Mouse (Mus musculus) brain, embryonic 14.5 days (tissue): ENCODE measurements around the gene Zfp385b. TPM values are rescaled to one million over a fixed set of nuclear protein-coding genes. Genes with fewer than 3 reads are reported as not detected.

ENCODE experiments used
- DNase-seq: peaks from one replicate; pipeline ENCODE4 v3.0.0-alpha.2; 2011; ENCODE audit warnings: low read depth
- CTCF ChIP-seq: fragments of 200-500 bp; IDR thresholded peaks from 2 replicates; pipeline ENCODE4 v1.5.1; 2012; ENCODE audit warnings: inconsistent platforms, mild to moderate bottlenecking, moderate library complexity, borderline replicate concordance; ENCODE audit not compliant: insufficient read depth, insufficient read length; ENCODE audit errors: extremely low read depth
- POLR2A ChIP-seq: fragments of 200-500 bp; IDR thresholded peaks from 2 replicates; pipeline ENCODE4 v1.6.1; 2012; ENCODE audit warnings: mild to moderate bottlenecking, inconsistent platforms, borderline replicate concordance; ENCODE audit not compliant: poor library complexity, insufficient read depth, insufficient read length, severe bottlenecking; ENCODE audit errors: extremely low read depth
- polyA plus RNA-seq: library from polyadenylated mRNA; depleted of rRNA; stranded (reverse); fragments of >200 nt; gene quantifications from 2 replicates; pipeline ENCODE4 v1.2.3, GENCODE M21; 2012; rRNA removed

Gene Zfp385b
- 9.6 and 13.8 TPM in 2 replicates for polyA plus RNA-seq

- TF ChIP-seq POLR2A: no peak
- no peak for TF ChIP-seq CTCF
- no peak for DNase-seq
These were observed at the start of gene Zfp385b for GRCm38 (mm10) chr2:77819539-77819938. Gene Zfp385b (minus strand): TSS chr2:77819639.

DNA sequence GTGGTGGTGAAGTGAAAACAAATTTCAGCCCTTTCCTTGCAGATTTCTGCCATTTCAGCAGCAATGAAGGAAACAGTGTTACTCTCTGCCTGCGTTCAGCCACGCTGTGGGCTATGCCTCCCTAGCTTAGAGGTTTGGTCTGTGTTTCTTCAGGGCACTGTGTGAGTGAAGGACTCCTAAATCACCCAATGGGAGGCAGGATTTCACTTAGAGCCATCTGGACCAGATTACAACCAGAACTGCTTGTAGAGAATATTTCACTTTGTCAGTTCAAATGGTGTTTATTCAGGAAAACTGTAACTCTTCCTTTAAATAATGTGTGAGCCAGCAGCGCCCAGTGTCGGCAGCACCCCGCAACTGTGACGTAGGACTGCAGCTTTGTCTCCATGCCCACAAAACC lies 44.5 kb upstream of the Zfp385b start:
- TF ChIP-seq CTCF: no peak
- TF ChIP-seq POLR2A: no peak
- DNase-seq: peak; percentile 4

DNA sequence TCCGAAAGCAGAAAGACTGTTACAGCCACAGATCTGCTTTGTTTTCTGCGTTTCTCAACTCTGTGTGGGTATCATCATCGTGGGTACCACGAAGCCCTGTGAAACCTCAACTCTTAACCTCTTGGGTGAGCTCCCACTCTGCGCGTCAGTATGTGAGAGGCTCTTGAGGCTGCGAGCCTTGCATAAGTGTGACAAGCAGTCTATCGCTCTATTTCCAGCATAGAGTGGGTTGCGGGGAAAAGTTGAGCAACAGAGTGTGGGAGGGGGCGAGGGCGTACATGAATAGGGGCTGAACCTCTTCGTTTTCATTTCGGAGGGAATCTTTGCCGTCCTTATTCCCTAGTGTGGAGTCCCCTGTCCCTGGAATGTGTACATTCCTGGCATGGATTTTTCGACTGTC lies 44.1 kb upstream of the Zfp385b start:
- TF ChIP-seq POLR2A (no peak), CTCF (no peak)

GRCm38 (mm10) chr2:77841464-77841863 lies 22.0 kb upstream of the Zfp385b start:
- DNase-seq: no peak
- no peak for TF ChIP-seq POLR2A
- TF ChIP-seq CTCF: no peak

More for the DNA sequence above, 44.1 kb upstream of the Zfp385b start:
- no peak for DNase-seq

DNA sequence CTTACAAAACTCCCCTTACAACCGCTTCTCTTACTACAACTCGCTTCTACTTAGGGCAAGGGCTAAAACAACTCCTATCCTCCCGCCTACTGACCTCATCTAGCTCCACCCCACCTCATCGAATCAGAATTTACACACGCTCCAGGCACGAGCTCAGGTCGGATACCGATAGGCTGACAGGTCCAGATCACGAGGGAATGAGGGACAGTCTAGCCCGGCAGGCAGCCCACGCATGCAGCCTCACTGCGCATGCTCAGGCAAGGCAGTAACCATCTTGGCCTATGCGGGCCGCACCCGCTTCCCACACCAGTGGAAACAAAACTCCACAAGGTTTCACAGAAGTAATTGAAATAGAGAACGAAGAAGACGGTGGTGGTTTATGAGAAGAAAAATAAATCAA lies 20.1 kb upstream of the Zfp385b start:
- DNase-seq: no peak
- TF ChIP-seq POLR2A: no peak
- no peak for TF ChIP-seq CTCF

DNA sequence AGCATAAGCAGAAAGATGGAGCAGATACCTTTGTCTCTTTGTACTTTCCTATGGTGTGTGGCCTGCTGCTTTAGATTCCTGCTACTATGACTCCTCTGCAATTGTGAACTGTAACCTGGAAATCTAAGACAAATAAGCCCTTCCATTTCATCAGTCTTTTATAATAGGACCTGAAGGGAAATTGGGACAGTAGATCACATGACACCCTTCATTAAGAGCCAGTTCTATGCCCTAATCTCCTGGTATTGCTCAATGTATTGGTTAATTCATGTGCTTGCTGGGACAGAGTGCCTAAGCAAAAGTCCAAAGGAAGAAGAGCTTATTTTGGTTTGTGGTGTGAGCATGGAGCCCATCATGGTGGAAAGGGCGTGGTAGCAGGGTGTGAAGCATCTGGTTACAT lies 19.2 kb upstream of the Zfp385b start:
- no peak for TF ChIP-seq CTCF
- no peak for TF ChIP-seq POLR2A
- DNase-seq: no peak

DNA sequence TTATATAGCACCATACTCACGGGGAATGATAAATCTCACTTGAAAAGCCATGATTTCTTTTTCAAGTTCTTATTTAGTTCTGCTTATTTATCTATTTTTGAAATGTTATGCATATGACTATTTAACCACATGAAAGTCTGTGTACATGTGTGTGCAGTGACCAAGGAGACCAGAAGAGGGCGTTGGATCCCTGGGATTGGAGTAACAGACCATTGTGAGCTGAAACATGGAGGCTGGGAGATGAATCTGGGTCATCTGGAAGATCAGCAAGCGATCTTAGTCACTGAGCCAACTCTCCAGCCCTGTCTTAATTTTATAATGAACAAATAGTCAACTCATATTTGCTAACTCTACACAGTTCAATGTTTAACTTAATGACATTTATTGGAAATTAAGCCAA lies 16.3 kb upstream of the Zfp385b start:
- DNase-seq: no peak
- TF ChIP-seq CTCF (no peak), POLR2A (no peak)

GRCm38 (mm10) chr2:77826133-77826828 lies 6.8 kb upstream of the Zfp385b start:
- TF ChIP-seq POLR2A (no peak), CTCF (no peak)
- no peak for DNase-seq

DNA sequence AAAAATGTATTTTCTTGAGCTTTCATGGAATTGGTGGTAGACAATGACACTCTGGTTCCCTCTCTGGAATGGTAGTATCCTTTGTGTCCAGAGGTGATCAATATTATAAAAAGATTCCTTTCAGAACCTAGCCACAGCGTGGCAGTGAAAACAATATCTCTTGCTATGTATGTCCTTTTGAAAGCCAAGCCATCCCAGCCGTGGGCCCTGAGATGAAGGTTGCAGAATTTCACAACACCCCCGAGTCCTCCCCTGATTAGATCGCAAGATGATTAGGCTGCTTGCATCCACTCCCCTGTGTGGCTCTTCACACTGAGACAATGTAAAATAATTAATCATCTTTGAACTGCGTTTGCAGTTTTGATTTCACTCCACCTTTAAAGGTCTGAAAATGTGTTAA lies 3.6 kb upstream of the Zfp385b start:
- no peak for DNase-seq
- TF ChIP-seq CTCF (no peak), POLR2A (no peak)

GRCm38 (mm10) chr2:77817357-77817894 lies 2.0 kb downstream of the Zfp385b start:
- DNase-seq: peak; percentile 30
- TF ChIP-seq CTCF: no peak
- TF ChIP-seq POLR2A: no peak

- TF ChIP-seq POLR2A (no peak), CTCF (no peak)
These were observed 2.8 kb downstream of the Zfp385b start for GRCm38 (mm10) chr2:77816413-77817314.

DNA sequence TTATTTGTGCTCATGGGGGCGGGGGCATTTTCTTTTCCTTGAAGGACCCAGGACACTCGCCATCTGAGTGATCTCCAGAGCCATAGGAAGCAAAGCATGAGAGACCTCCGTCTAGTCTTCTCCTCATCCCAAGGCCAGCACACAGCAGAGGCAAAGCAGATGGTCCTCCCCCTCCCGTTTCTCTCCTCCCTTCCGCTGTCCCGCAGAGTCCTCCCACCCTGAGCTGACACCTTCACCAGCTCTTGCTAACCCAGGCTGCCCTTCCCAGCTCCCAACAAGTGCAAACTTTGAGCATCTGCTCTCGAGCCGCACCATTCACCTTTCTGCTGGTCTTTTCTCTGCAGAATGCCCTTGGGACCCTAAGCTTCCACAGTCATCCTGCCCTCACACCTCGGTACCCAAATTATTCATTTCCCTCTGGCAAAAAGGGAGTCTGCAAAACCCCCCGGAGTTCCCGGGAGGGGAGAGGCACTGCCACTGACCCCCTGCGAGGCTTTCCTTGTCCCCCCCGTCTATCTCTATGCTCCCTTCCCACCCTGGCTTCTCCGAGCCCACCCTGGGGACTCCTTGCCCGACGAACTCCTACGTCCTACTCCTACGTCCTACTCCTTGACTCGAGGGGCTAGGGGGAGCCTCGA lies 3.5 kb downstream of the Zfp385b start:
- TF ChIP-seq CTCF (no peak), POLR2A (no peak)

More at GRCm38 (mm10) chr2:77816413-77817314, 2.8 kb downstream of the Zfp385b start:
- peak; percentile 64 for DNase-seq

GRCm38 (mm10) chr2:77814896-77815295 lies 4.5 kb downstream of the Zfp385b start:
- TF ChIP-seq POLR2A: no peak
- TF ChIP-seq CTCF: no peak
- no peak for DNase-seq

More for the DNA sequence above, 3.5 kb downstream of the Zfp385b start:
- DNase-seq: peak; percentile 30
